Comparison of ENCODE assay signal across 20 mouse cellular contexts in genomic region chr6:146755136-146755535, GRCm38 (mm10). TPM values are rescaled to one million over a fixed set of nuclear protein-coding genes. Genes with fewer than 3 reads are reported as not detected.
A peak's percentile ranks its signal among the peaks of the same experiment; 100 is the strongest.
DNase-seq lines count a peak whose midpoint lies in the region; ATAC-seq and TF ChIP-seq lines count a peak whose summit lies in the region.
"Had no signal": no experiment of that assay in that cellular context is flagged by ENCODE, and none has a peak within 500 bp of the region (broad histone marks: within the 10 kb centered on the region; RNA-seq: fewer than 3 reads in every experiment).

No protein-coding gene starts in this region.

- peak; percentile 74 for ATAC-seq in liver, embryonic 11.5 days (replicated peaks; ENCODE audit: low FRiP score)
- peak; percentile 55 for ATAC-seq in common myeloid progenitor, adult 5-6 weeks (replicated peaks; ENCODE audit: low read depth, poor library complexity, severe bottlenecking)
- peak; percentile 40 for ATAC-seq in liver, postnatal 0 days
- ATAC-seq in hindbrain, embryonic 14.5 days (ENCODE audit: low FRiP score): no peak
- ATAC-seq in hindbrain, embryonic 11.5 days (ENCODE audit: low FRiP score): no peak
- ATAC-seq: forebrain, embryonic 16.5 days had no signal

- TF ChIP-seq CTCF in liver, postnatal 0 days (IDR thresholded peaks at IDR 0.05; ENCODE audit: low read depth): no peak

- no peak for DNase-seq in liver, embryonic 11.5 days (ENCODE audit: low spot score)
- DNase-seq in liver: no peak
- DNase-seq in liver, postnatal 0 days: no peak
- no peak for DNase-seq in hindbrain, embryonic 14.5 days (ENCODE audit: low spot score)
- DNase-seq in hindbrain, embryonic 11.5 days (ENCODE audit: low spot score): no peak
- DNase-seq in heart, adult 11 months: no peak
- DNase-seq: adrenal gland, adult 8-10 months; adrenal gland, postnatal 36 days; cerebellum, adult 8-10 months; cerebellum, postnatal 25 days; gastrocnemius, postnatal 14 days; heart, postnatal 14 days had no signal

- 57% methylated on average over 2 of the region's 2 CpGs for WGBS in liver, embryonic 11.5 days
- WGBS in liver, postnatal 0 days (ENCODE audit: insufficient replicate concordance): 72% methylated on average over 2 of the region's 2 CpGs
- WGBS in hindbrain, embryonic 14.5 days: 88% methylated on average over 2 of the region's 2 CpGs
- 93% methylated on average over 2 of the region's 2 CpGs for WGBS in hindbrain, embryonic 11.5 days

- H3K4me1 ChIP-seq in liver, embryonic 11.5 days (replicated peaks; ENCODE audit: control insufficient read depth, insufficient read depth, low read length): no peaks in the 10 kb centered on the region
- H3K4me1 ChIP-seq in liver, postnatal 0 days (ENCODE audit: insufficient read depth): peaks cover 8% of the 10 kb centered on the region; the same call in 1 of the 2 replicates
- 0 out of 2 replicates have a peak, but pooled peaks cover 3% of the 10 kb centered on the region for H3K4me1 ChIP-seq in hindbrain, embryonic 14.5 days (replicated peaks; ENCODE audit: control insufficient read depth, insufficient read depth, low read length)
- H3K4me1 ChIP-seq in hindbrain, embryonic 11.5 days (replicated peaks; ENCODE audit: control insufficient read depth, insufficient read depth, low read length): 0 out of 2 replicates have a peak, but pooled peaks cover 2% of the 10 kb centered on the region

- H3K9me3 ChIP-seq in liver, embryonic 11.5 days (ENCODE audit: control insufficient read depth, low read length): no peaks in the 10 kb centered on the region
- H3K9me3 ChIP-seq in liver, postnatal 0 days (ENCODE audit: low read length): no peaks in the 10 kb centered on the region
- H3K9me3 ChIP-seq in hindbrain, embryonic 14.5 days (ENCODE audit: control insufficient read depth, low read length): no peaks in the 10 kb centered on the region
- H3K9me3 ChIP-seq in hindbrain, embryonic 11.5 days (ENCODE audit: control insufficient read depth, low read length): no peaks in the 10 kb centered on the region
- H3K9me3 ChIP-seq: embryonic facial prominence, embryonic 13.5 days; forebrain, embryonic 12.5 days; hindbrain, embryonic 15.5 days had no signal

- no peak overlapping the region for H3K4me3 ChIP-seq in liver, embryonic 11.5 days (ENCODE audit: low read depth, low read length)
- H3K4me3 ChIP-seq in liver, postnatal 0 days (ENCODE audit: low read depth, low read length): no peak overlapping the region
- H3K4me3 ChIP-seq in hindbrain, embryonic 14.5 days (replicated peaks; ENCODE audit: low read length): no peak overlapping the region
- H3K4me3 ChIP-seq in hindbrain, embryonic 11.5 days (ENCODE audit: low read depth, low read length): no peak overlapping the region
- H3K4me3 ChIP-seq: embryonic facial prominence, embryonic 13.5 days; forebrain, embryonic 12.5 days; hindbrain, embryonic 15.5 days had no signal

- no peak overlapping the region for H3K4me2 ChIP-seq in liver, embryonic 11.5 days
- H3K4me2 ChIP-seq in liver, postnatal 0 days (ENCODE audit: low read depth, low read length): no peak overlapping the region
- no peak overlapping the region for H3K4me2 ChIP-seq in hindbrain, embryonic 14.5 days (replicated peaks)
- H3K4me2 ChIP-seq in hindbrain, embryonic 11.5 days (replicated peaks; ENCODE audit: low read depth, low read length): no peak overlapping the region
- H3K4me2 ChIP-seq: embryonic facial prominence, embryonic 13.5 days; forebrain, embryonic 12.5 days; hindbrain, embryonic 15.5 days had no signal

- H3K36me3 ChIP-seq in liver, embryonic 11.5 days (ENCODE audit: control insufficient read depth, insufficient read depth, low read length): no peaks in the 10 kb centered on the region
- H3K36me3 ChIP-seq in liver, postnatal 0 days (replicated peaks; ENCODE audit: insufficient read depth, low read length): no peaks in the 10 kb centered on the region
- no peaks in the 10 kb centered on the region for H3K36me3 ChIP-seq in hindbrain, embryonic 14.5 days (replicated peaks; ENCODE audit: control insufficient read depth, insufficient read depth)
- H3K36me3 ChIP-seq in hindbrain, embryonic 11.5 days (ENCODE audit: control insufficient read depth, insufficient read depth, low read length): no peaks in the 10 kb centered on the region
- H3K36me3 ChIP-seq: hindbrain, embryonic 15.5 days had no signal

- no peak for TF ChIP-seq EP300 in liver, postnatal 0 days (IDR thresholded peaks at IDR 0.05; ENCODE audit: low read depth)

- H3K9ac ChIP-seq in liver, embryonic 11.5 days (ENCODE audit: low read depth, low read length): no peak overlapping the region
- H3K9ac ChIP-seq in liver, postnatal 0 days (replicated peaks): no peak overlapping the region
- no peak overlapping the region for H3K9ac ChIP-seq in hindbrain, embryonic 14.5 days
- no peak overlapping the region for H3K9ac ChIP-seq in hindbrain, embryonic 11.5 days (ENCODE audit: low read depth, low read length)
- H3K9ac ChIP-seq: embryonic facial prominence, embryonic 13.5 days; forebrain, embryonic 12.5 days; hindbrain, embryonic 15.5 days had no signal

- H3K27me3 ChIP-seq in liver, embryonic 11.5 days (replicated peaks; ENCODE audit: control insufficient read depth, insufficient read depth, low read length): no peaks in the 10 kb centered on the region
- H3K27me3 ChIP-seq in liver, postnatal 0 days (ENCODE audit: insufficient read depth, low read length): no peaks in the 10 kb centered on the region
- H3K27me3 ChIP-seq in hindbrain, embryonic 14.5 days (ENCODE audit: control insufficient read depth, insufficient read depth, low read length): no peaks in the 10 kb centered on the region
- H3K27me3 ChIP-seq in hindbrain, embryonic 11.5 days (ENCODE audit: control insufficient read depth, insufficient read depth, low read length): no peaks in the 10 kb centered on the region
- H3K27me3 ChIP-seq: CH12.LX; embryonic facial prominence, embryonic 13.5 days; forebrain, embryonic 12.5 days; hindbrain, embryonic 15.5 days had no signal

- H3K27ac ChIP-seq in liver, embryonic 11.5 days (ENCODE audit: low read depth, low read length): no peak overlapping the region
- no peak overlapping the region for H3K27ac ChIP-seq in liver, postnatal 0 days (ENCODE audit: low read depth)
- H3K27ac ChIP-seq in hindbrain, embryonic 14.5 days: no peak overlapping the region
- H3K27ac ChIP-seq in hindbrain, embryonic 11.5 days (ENCODE audit: low read depth, low read length): no peak overlapping the region
- H3K27ac ChIP-seq: forebrain, embryonic 12.5 days; hindbrain, embryonic 15.5 days had no signal

RNA-seq across cellular contexts. Expression of gene Stk38l, which starts 30.3 kb away (rescaled TPM):
- polyA plus RNA-seq in liver, embryonic 11.5 days (2014; fragmentation: Nextera tagmentation; extraction: Ambion mirVana): 8.5 and 10.8 TPM in 2 replicates
- total RNA-seq in common myeloid progenitor, adult 5-6 weeks (2017): 1.3 and 2.9 TPM in 2 replicates
- 4.0 and 4.5 TPM in 2 replicates for polyA plus RNA-seq in liver, postnatal 0 days (2015; fragmentation: Nextera tagmentation; extraction: Ambion mirVana)
- 15.6 and 15.9 TPM in 2 replicates for polyA plus RNA-seq in hindbrain, embryonic 14.5 days (2014; fragmentation: Nextera tagmentation; extraction: Ambion mirVana)
- 19.4 and 20.1 TPM in 2 replicates for polyA plus RNA-seq in hindbrain, embryonic 11.5 days (2014; fragmentation: Nextera tagmentation; extraction: Ambion mirVana)

RNA-seq across cellular contexts. Expression of gene Arntl2, which starts 40.7 kb away (rescaled TPM):
- polyA plus RNA-seq in liver, embryonic 11.5 days (2014; fragmentation: Nextera tagmentation; extraction: Ambion mirVana): 0.70 and 0.88 TPM in 2 replicates
- not detected in 2 replicates for total RNA-seq in common myeloid progenitor, adult 5-6 weeks (2017)
- 0.17 and 0.72 TPM in 2 replicates for polyA plus RNA-seq in liver, postnatal 0 days (2015; fragmentation: Nextera tagmentation; extraction: Ambion mirVana)
- 2.5 TPM in 2 replicates for polyA plus RNA-seq in hindbrain, embryonic 14.5 days (2014; fragmentation: Nextera tagmentation; extraction: Ambion mirVana)
- polyA plus RNA-seq in hindbrain, embryonic 11.5 days (2014; fragmentation: Nextera tagmentation; extraction: Ambion mirVana): 1.7 and 2.8 TPM in 2 replicates
- total RNA-seq: CH12.LX; granulocyte monocyte progenitor cell, adult 5-6 weeks; hematopoietic stem cell, adult 5-6 weeks had no signal

Comparison
In these comparisons a context has a peak if more than half of its experiments do, and no peak if none do; other contexts are left out.
1. ATAC-seq: peak in liver, embryonic 11.5 days (single experiment), common myeloid progenitor, adult 5-6 weeks (single experiment) and liver, postnatal 0 days (single experiment); none in hindbrain, embryonic 14.5 days (single experiment) and hindbrain, embryonic 11.5 days (single experiment).